Mouse (Mus musculus) bone marrow, adult 2 months (tissue): Measurements from ENCODE around the gene Stxbp6.

ENCODE experiments used
- CTCF ChIP-seq: fragments of 200-500 bp; IDR thresholded peaks from 2 replicates; pipeline ENCODE4 v1.5.1; 2011; ENCODE audit warnings: low read length, control low read depth; ENCODE audit not compliant: control insufficient read depth, insufficient read depth
- POLR2A ChIP-seq: fragments of 200-500 bp; IDR thresholded peaks from 2 replicates; pipeline ENCODE4 v1.6.1; 2011; ENCODE audit warnings: low read depth, mild to moderate bottlenecking, control low read depth, low read length, borderline replicate concordance; ENCODE audit not compliant: control insufficient read depth

- no peak for TF ChIP-seq CTCF
- TF ChIP-seq POLR2A: no peak
Measured at GRCm38 (mm10) chr12:44993391-44993790, 81.1 kb downstream of the Stxbp6 start.
